Mouse (Mus musculus) ES-E14 (cell line): Measurements from ENCODE around the gene Zfp810.

Experiments used
- HCFC1 ChIP-seq: IDR thresholded peaks from 2 replicates; pipeline ENCODE4 v1.6.1; 2012; ENCODE audit warnings: low read length, inconsistent platforms, borderline replicate concordance; ENCODE audit not compliant: insufficient read depth
- ZC3H11A ChIP-seq: IDR thresholded peaks from 2 replicates; pipeline ENCODE4 v1.6.1; 2012; ENCODE audit warnings: low read depth, mild to moderate bottlenecking, inconsistent platforms, low read length, borderline replicate concordance
- ZNF384 ChIP-seq: IDR thresholded peaks from 2 replicates; pipeline ENCODE4 v1.6.1; 2012; ENCODE audit warnings: low read depth, low read length, inconsistent platforms

GRCm38 (mm10) chr9:22309651-22310050, 2.2 kb upstream of the Zfp810 start:
- TF ChIP-seq ZC3H11A, result no peak
- TF ChIP-seq ZNF384, result no peak
- TF ChIP-seq HCFC1, result no peak
